Mouse (Mus musculus) lung, embryonic 14.5 days (tissue): ENCODE measurements at regions not wholly inside any gene's neighbourhood (a gene's known extent, or its start where the extent isn't known, plus 50 kb on each side); places are given as distances from the start of the nearest gene placed in this dataset.

Experiments used
- ATAC-seq: fragments of 200-750 bp; cut with Nextera tagmentation; 2 replicates; pipeline ENCODE4 v1.8.0; 2017; ENCODE audit warnings: mild to moderate bottlenecking, moderate TSS enrichment, moderate library complexity; ENCODE audit not compliant: insufficient read depth
- DNase-seq: peaks from one replicate; pipeline ENCODE4 v3.0.0-alpha.2; 2015
- H3K27ac ChIP-seq: fragments of 300-500 bp; sonication (generic); 2 replicates; pipeline ENCODE4 v1.5.1; 2014; ENCODE audit warnings: low read depth, mild to moderate bottlenecking, moderate library complexity
- H3K27me3 ChIP-seq: fragments of 300-500 bp; sonication (generic); 2 replicates; pipeline ENCODE4 v1.6.1; 2014; ENCODE audit warnings: low read length, control low read depth; ENCODE audit not compliant: insufficient read depth
- H3K36me3 ChIP-seq: fragments of 300-500 bp; sonication (generic); 2 replicates; pipeline ENCODE4 v1.6.1; 2014; ENCODE audit warnings: control low read depth; ENCODE audit not compliant: insufficient read depth
- H3K4me1 ChIP-seq: fragments of 300-500 bp; sonication (generic); 2 replicates; pipeline ENCODE4 v1.6.1; 2014; ENCODE audit warnings: antibody characterized with exemption, control low read depth; ENCODE audit not compliant: insufficient read depth
- H3K4me2 ChIP-seq: fragments of 300-500 bp; sonication (generic); 2 replicates; pipeline ENCODE4 v1.6.1; 2014; ENCODE audit warnings: mild to moderate bottlenecking
- H3K4me3 ChIP-seq: fragments of 300-500 bp; sonication (generic); 2 replicates; pipeline ENCODE4 v1.5.1; 2014; ENCODE audit warnings: low read depth, low read length
- H3K9ac ChIP-seq: fragments of 300-500 bp; sonication (generic); 2 replicates; pipeline ENCODE4 v1.6.1; 2014
- H3K9me3 ChIP-seq: fragments of 300-500 bp; sonication (generic); 2 replicates; pipeline ENCODE4 v1.6.1; 2016; ENCODE audit warnings: low read depth, low read length, control low read depth
- CTCF ChIP-seq: IDR thresholded peaks from 2 replicates; pipeline ENCODE4 v1.5.1; 2016; ENCODE audit warnings: antibody characterized with exemption, low read depth
- WGBS: fragments of 180-500 bp; shearing (Covaris S2); extraction: QIAGEN DNeasy Blood & Tissue Kit; methylation state at CpG from one replicate; pipeline ENCODE4 v1.1.7; 2014; 5-methylcytosine and 5-hydroxymethylcytosine counted together

DNA sequence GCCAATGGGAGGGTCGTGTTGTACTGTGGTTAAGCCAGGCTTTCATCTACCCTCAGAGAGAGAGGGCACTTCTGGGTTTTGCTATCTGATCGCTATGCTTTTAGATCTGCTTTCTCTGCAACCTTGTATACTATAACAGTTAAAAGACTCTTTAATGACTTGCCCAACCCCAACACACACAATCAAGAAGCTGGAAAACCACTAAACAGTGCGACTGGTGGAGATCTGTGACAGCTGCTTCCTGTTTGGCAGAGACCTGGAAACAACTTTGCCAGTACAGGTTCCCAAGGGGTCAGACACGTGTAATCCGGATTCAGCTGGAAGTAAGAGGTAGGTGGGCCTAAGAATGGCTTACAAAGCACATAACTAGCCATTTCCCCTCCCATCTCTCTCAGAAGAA is 208.6 kb upstream of the Amigo2 start:
- Histone ChIP-seq H3K9me3 (no peaks in the 10 kb centered on the region), H3K36me3 (no peaks in the 10 kb centered on the region), H3K4me1 (no peaks in the 10 kb centered on the region), H3K9ac (no peak overlapping the region), H3K27me3 (no peaks in the 10 kb centered on the region), H3K4me3 (no peak overlapping the region), H3K4me2 (no peak overlapping the region), H3K27ac (no peak overlapping the region)
- DNase-seq (peak; percentile 39), ATAC-seq (no peak)
- 45% methylated on average over 5 of the region's 5 CpGs for WGBS
- TF ChIP-seq CTCF, result no peak

DNA sequence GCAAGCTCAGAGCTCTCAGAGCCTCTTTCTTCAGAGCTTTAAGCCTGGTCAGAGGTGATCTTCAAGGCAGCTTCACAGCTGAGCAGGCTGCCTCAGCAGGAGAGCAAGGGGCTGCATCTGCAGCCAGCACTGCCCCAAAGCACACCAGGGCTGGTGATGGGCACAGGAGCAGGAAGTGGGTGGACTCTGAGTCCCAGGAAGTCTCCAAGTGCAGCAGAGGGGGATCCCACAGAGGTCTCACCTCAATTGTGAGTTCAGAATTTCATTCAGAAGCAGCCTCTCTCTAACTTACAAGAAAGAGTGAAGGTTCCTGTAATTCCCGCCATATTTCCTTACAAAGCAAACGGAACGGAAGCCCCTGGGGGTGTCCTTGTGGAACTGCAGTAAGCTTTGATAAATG is 202.6 kb upstream of the Amigo2 start:
- H3K27me3 ChIP-seq, result no peaks in the 10 kb centered on the region
- H3K4me3 ChIP-seq, result no peak overlapping the region
- H3K9ac ChIP-seq, result no peak overlapping the region
- no peaks in the 10 kb centered on the region for H3K36me3 ChIP-seq
- no peaks in the 10 kb centered on the region for H3K4me1 ChIP-seq
- H3K9me3 ChIP-seq, result no peaks in the 10 kb centered on the region; the same call in 1 of the 2 replicates
- no peak for ATAC-seq
- 70% methylated on average over 3 of the region's 3 CpGs for WGBS
- H3K27ac ChIP-seq, result no peak overlapping the region
- no peak overlapping the region for H3K4me2 ChIP-seq
- no peak for TF ChIP-seq CTCF
- DNase-seq, result no peak

GRCm38 (mm10) chr15:97449001-97449400 is 201.9 kb upstream of the Amigo2 start:
- WGBS, result 87% methylated on average over 6 of the region's 6 CpGs
- Histone ChIP-seq H3K9ac (no peak overlapping the region), H3K27me3 (no peaks in the 10 kb centered on the region), H3K27ac (no peak overlapping the region), H3K4me1 (no peaks in the 10 kb centered on the region), H3K4me2 (no peak overlapping the region), H3K36me3 (no peaks in the 10 kb centered on the region), H3K4me3 (no peak overlapping the region), H3K9me3 (no peaks in the 10 kb centered on the region; the same call in 1 of the 2 replicates)
- TF ChIP-seq CTCF, result no peak
- DNase-seq (no peak), ATAC-seq (no peak)

- TF ChIP-seq CTCF, result no peak
- Histone ChIP-seq H3K4me2 (no peak overlapping the region), H3K4me1 (no peaks in the 10 kb centered on the region), H3K27me3 (no peaks in the 10 kb centered on the region), H3K36me3 (no peaks in the 10 kb centered on the region), H3K9me3 (no peaks in the 10 kb centered on the region; the same call in 1 of the 2 replicates), H3K4me3 (no peak overlapping the region), H3K9ac (no peak overlapping the region), H3K27ac (no peak overlapping the region)
- 60% methylated on average over 5 of the region's 5 CpGs for WGBS
- no peak for ATAC-seq
- DNase-seq, result no peak
Measured at GRCm38 (mm10) chr15:97448243-97448880, 201.3 kb upstream of the Amigo2 start.

DNA sequence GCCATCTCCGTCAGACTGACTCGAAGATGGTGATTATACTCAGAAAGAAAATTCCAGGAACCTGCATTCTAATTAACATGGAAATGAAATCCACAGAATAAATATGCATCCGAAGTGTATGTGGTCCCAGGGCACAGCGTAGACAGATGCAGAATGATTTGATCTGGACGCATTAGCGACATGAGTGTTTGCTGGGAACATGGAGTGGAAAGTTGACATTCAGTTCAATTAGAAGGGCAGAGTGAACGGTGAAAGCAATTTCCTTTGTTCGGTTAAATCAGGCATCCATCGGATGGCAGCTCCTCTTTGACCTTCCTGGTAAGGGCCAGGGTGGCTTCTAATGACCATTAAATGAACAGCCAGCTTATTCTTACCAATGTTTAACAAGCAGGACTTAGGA is 199.1 kb upstream of the Amigo2 start:
- no peak for ATAC-seq
- no peak overlapping the region for H3K27ac ChIP-seq
- WGBS, result 50% methylated on average over 9 of the region's 9 CpGs

DNA sequence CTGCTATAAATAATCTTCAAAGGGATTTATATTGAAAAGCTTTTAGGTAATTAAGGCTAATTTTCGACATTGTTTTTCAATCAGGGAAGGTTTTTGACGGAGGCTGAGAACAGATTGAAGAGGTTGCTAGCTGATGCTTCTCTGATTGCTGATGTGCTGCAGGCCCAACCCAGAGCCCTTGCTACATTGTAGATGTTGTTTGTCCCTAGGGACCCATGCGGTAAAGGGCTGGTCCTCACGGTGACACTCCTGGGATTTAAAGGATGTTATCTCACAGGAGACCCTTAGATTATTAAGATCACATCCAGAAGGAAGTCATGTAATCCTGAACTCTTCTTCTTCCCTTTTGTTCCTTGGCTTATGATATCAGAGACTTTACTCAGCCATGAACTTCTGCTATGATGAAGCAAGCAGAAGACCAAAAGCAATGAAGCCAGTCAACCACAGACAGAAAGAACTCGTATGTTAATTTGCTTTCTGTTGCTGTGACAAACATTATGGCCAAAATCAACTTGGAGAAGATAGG is 191.2 kb upstream of the Amigo2 start:
- no peaks in the 10 kb centered on the region for H3K36me3 ChIP-seq
- TF ChIP-seq CTCF, result no peak
- 74% methylated on average over 5 of the region's 5 CpGs for WGBS
- H3K9ac ChIP-seq, result no peak overlapping the region
- no peak overlapping the region for H3K27ac ChIP-seq
- H3K4me3 ChIP-seq, result no peak overlapping the region
- H3K4me2 ChIP-seq, result no peak overlapping the region
- no peaks in the 10 kb centered on the region for H3K9me3 ChIP-seq
- no peaks in the 10 kb centered on the region for H3K27me3 ChIP-seq
- ATAC-seq (no peak), DNase-seq (no peak)
- no peaks in the 10 kb centered on the region for H3K4me1 ChIP-seq

More for the DNA sequence above, 199.1 kb upstream of the Amigo2 start:
- TF ChIP-seq CTCF, result no peak
- no peaks in the 10 kb centered on the region; the same call in 1 of the 2 replicates for H3K9me3 ChIP-seq
- no peak overlapping the region for H3K4me2 ChIP-seq
- DNase-seq, result no peak
- no peak overlapping the region for H3K9ac ChIP-seq
- no peak overlapping the region for H3K4me3 ChIP-seq
- no peaks in the 10 kb centered on the region for H3K4me1 ChIP-seq
- H3K27me3 ChIP-seq, result no peaks in the 10 kb centered on the region
- H3K36me3 ChIP-seq, result no peaks in the 10 kb centered on the region
